Mouse (Mus musculus) lung, postnatal 14 days (tissue): Measurements from ENCODE around the gene Ifngr1.

ENCODE experiments used
- DNase-seq: peaks from one replicate; pipeline ENCODE4 v3.0.0; 2021

The Ifngr1 gene

DNA sequence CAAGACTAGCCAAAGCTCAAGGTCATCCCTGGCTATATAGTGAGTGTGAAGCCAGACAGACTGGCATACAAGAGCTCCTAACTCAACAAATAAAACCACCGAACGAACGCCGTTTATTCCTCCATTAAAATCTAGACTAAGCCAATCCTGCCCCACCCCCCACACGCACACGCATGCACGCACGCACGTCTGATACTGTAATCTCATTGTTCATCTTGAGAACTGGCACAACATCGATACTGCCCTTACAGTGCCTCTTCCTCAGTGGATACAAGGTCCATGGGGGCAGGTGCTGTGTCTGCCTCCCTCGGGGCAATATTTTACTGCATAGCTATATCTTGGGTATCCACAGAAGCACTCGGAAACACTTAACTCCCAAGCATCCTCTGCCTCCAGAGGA is 2.1 kb upstream of the Ifngr1 start:
- DNase-seq = no peak

- DNase-seq = no peak
Observed at GRCm38 (mm10) chr10:19591286-19591640, 486 bp upstream of the Ifngr1 start.

DNA sequence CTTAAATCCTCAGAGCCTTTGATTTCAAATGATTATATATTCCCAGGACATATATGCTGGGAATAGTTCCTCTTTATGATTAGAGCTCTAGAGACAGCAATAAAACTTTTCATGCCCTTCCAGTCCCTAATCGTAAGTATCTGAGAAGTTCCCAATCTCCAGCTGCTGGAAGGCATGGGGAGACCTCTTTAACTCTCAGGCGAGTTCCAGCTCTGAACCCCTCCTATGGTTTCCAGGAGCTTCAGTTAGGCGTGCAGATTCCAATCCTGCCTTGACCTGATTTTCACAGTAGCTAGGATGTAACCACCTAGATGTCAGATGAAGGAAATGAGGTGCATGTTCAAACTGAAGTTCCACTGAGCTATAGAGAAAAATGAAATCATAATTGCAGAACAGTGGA is 807 bp downstream of the Ifngr1 start:
- DNase-seq = no peak

DNA sequence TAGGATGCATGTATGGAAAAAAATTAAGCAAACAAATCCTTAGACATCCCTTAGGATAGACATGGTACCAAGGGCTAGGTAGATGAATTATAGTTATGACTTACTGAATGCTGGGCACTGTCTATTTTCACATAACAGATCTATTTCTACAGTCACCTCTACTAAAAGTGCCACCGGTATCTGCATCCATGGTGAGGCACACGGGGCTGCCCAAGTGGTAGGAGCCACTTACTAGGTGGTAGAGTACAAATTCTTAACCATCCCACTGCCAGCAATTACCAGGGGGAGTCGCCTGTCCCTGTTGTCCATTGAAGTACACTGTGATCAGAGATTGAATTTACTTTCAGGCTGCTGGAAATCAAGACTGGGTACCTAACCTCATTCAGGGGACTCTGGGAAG is 1.5 kb downstream of the Ifngr1 start:
- DNase-seq = no peak

- DNase-seq = no peak
Observed at GRCm38 (mm10) chr10:19594201-19594905, 2.6 kb downstream of the Ifngr1 start.

- DNase-seq = no peak
Observed at GRCm38 (mm10) chr10:19596866-19597265, 5.1 kb downstream of the Ifngr1 start.

DNA sequence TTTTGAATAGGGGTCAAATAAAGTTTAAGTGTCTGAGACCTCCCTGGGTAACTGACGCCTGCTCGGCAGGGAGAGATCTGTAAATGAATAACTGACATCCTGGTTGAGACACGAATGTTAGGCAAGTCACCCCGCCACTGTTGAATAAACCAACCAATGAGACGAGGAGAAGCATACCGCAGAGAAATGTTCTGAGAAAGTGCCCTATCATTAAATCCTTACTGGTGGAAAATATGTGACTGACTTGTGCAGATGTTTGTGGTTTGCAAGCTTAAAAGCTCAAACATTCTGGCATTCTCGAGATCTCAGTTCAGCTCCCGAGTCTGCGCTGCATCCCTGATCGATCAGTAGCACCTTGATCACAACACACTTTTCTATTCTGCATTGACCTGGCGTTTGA is 6.3 kb downstream of the Ifngr1 start:
- DNase-seq = no peak

DNA sequence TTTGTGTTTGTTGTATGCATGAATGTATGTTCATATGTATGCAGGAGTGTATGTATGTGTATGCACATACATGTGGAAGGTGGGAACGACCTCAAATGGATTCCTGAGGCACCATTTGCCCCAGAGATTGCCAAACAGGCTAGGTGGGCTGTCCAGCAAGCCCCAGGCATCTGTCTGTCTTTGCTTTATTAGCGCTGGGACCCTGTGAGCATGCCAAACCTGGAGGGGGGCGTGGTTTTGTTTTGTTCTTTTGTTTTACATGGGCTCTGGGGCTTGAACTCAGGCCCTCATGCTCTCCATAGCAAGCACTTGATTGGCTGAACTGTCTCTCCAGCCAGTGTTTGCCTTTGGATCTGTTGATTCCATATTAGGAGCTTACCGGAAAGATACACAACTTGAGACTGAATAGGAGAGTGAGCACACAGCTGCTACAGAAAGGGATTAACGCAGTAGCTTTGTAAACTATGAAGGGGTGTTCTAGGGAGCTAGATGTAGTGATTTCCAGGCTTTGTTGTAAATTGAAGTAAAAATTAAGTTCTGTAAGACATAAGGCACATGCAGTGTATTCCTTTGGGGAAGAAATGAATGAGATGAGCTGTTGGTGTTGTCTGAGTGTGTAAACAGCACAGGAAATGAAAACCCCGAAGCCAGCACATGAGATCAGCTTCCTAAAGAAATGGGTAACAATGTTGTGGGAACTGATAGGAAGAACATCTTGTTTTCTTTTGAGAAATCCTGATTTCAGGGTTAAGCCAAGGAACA is 7.8 kb downstream of the Ifngr1 start:
- no peak for DNase-seq

- DNase-seq = no peak
Observed at GRCm38 (mm10) chr10:19600093-19600420, 8.3 kb downstream of the Ifngr1 start.

DNA sequence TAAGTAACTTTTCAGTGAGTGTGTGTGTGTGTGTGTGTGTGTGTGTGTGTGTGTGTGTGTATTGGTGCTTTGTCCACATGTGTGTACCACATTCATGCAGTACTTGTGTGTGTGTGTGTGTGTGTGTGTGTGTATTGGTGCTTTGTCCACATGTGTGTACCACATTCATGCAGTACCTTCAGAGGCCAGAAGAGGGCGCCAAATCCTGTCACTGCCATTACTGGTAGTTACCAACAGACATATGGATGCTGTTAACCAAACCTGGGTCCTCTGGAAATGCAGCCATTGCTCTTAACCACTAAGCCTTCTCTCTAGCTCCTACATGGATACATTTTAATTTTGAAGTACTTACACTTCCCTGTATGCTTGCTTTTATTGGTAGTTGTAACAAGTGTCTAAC is 9.8 kb downstream of the Ifngr1 start:
- peak; percentile 64 for DNase-seq

DNA sequence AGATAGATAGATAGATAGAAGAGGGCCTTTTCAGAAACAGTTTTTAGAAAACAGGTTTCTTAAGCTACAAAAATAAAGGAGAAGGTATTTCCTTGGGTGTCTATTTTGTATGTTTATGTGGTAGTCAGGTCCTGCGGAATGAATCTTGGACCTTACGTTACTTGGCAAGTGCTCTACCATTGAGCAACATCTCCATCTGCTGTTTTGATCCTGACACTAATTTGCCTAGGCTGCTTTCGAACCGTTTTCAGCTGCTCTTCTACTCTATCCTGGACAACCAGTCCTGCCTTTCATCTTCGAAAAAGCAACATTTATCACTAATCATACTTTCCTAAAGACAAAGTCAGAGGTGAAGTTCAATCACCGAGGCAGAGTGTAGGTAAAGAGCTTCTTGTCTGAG is 11.5 kb downstream of the Ifngr1 start:
- DNase-seq = no peak

DNA sequence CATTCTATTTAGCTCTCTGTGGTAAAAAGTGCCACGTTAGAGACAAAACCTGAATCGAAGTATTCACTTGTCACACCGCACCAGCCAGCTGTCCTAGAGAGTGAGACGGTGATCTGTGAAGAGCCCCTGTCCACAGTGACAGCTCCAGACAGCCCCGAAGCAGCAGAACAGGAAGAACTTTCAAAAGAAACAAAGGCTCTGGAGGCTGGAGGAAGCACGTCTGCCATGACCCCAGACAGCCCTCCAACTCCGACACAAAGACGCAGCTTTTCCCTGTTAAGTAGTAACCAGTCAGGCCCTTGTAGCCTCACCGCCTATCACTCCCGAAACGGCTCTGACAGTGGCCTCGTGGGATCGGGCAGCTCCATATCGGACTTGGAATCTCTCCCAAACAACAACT is 17.4 kb downstream of the Ifngr1 start:
- DNase-seq = no peak

DNA sequence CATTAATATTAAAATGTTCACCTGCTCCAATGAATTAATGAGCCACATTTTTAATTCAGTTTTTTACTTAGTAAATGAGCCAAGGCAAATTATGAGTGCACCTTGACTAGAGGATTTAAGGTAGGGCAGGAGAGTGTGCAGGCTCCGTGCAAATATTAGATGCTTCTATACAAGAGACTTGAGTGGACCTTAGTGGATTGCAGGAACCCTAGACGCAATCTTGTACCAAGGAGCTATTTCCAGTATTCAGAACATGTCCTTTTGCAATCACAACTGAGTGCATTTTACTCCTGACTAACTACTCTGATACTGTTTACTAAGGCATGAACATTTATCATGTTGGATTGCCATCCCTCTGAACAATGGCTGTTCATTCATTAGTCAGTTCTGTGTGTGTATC is 19.9 kb downstream of the Ifngr1 start:
- DNase-seq = no peak

DNA sequence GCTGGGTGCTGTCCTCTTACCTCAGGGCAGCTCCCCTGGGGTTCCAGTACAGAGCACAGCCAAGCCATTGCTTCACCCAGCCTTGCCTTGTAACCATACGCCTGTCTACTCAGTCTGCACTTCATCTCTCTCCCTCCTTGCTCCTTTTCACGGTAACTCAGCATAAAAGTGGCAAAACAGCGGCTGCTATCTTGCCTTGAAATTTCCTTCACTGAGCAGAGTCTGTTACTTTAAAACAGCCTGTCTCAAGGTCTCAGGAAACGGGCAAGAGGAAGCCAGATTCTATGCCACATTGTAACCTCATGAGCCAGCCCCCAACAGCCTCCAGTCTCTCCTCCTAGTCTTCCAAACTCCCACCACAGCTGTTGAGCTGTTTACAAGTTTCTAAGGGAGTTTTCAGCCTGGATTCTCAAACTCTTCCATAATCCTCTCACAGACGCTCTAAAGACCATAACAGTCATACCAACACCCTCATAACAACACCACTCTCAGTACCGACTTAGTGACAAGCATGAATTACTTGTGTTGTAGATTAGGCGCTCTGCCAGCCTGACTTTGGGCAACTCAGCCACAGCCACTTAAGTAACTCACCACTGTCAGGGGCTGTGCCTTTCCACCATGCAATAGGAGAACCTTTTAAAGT is 21.5 kb downstream of the Ifngr1 start:
- DNase-seq = peak; percentile 68

- no peak for DNase-seq
Observed at GRCm38 (mm10) chr10:19619736-19620135, 28.0 kb downstream of the Ifngr1 start.

DNA sequence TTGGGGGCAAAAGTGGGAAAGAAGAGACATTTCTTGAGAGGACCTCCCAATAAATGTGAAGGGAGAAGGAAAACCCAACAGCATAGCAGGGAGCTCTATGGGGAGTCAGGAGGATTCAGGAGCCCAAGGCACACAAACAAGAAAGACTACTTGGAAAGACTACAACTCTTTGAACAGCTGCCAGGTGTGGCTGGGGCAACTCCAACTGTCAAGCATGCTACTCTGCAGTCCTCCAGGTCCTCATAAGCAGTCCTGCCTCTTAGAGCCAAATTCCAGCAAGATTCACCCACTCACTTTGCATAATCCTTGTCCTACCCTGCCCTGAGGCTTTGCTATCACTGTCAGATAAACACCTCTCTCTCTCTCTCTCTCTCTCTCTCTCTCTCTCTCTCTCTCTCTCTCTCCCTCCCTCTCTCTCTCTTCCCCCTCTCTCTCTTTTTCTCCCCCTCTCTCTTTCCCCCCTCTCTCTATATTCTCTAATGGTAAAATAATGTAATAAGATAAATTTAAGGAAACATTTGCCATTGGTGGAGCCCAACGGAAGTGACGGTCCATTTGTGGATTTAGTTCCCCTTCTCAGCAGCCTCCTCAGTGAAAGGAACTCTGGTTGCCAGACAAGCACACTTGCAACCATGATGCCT is 29.8 kb downstream of the Ifngr1 start, which contains the start of gene Il22ra2:
Il22ra2 (plus strand) TSS at position 591 of the 641 bp plus-strand sequence.
- peak; percentile 57 for DNase-seq

DNA sequence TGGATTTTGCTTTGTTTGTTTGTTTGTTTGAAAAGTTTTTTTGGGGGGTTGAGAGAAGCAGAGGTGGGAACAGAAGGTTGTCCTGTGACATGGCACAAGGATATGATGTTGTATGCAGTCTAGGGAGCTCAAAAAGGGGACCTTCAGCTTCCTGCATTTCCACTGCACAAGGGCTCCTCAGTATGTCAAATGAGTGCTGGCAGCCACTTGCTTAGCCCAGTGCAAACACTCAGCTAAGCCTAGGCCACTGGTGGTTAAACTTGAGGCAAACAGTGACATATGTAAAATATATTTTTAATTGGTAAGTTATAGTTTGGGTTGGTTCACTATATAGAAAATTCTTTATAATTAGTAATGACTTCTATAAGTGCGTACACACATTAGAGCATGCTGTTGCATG is 32.9 kb downstream of the Ifngr1 start:
- no peak for DNase-seq

DNA sequence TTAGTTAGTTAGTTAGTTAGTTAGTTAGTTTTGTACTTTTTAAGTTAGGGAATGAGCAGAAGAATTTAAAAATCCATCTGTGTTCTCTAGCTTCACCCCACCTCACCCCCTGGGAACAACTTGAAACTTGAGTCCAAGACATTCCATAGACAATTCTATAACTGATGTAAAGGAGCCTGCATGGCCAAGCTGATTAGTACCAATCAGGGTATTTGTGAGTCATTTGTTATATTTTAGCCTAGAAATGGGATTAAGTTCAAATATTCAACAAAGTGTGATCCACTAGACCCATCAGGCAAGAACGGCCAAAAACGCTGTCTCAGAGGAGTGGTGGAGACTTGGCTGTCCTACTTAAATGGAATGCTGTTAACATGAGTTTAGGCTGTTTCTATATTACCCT is 35.6 kb downstream of the Ifngr1 start:
- DNase-seq = no peak

GRCm38 (mm10) chr10:19627748-19628147 is 36.0 kb downstream of the Ifngr1 start:
- peak; percentile 55 for DNase-seq

GRCm38 (mm10) chr10:19631616-19632195 is 40.0 kb downstream of the Ifngr1 start:
- DNase-seq = no peak

- no peak for DNase-seq
Observed at GRCm38 (mm10) chr10:19638851-19639250, 47.1 kb downstream of the Ifngr1 start.

DNA sequence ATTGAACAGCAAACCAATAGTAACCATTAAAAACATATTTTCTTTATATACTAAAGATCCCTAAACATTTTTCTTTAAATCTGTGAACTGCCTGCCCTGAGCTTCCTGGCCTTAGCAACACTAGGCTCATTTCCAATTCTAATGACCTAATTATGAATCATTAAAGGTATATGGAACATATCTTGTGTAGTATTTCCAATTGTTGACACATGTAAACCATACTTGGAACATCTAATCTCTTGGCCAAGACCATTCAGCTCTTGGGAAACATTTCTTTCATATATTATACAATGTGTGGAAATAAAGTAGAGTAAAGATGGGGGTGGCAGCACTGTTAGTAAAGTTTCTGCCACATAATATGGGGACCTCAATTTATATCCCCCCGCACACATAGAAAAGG is 47.9 kb downstream of the Ifngr1 start:
- DNase-seq = no peak

GRCm38 (mm10) chr10:19645119-19645518 is 53.4 kb downstream of the Ifngr1 start:
- DNase-seq = no peak
